Mouse (Mus musculus): ENCODE data around the gene Asprv1. TPM values are rescaled to one million over a fixed set of nuclear protein-coding genes. Genes with fewer than 3 reads are reported as not detected.

Gene Asprv1
- polyA plus RNA-seq (2016; fragmentation: Nextera tagmentation; extraction: Ambion mirVana), result 1.2 and 1.3 TPM in 2 replicates

GRCm38 (mm10) chr6:86627946-86628345 is at the start of gene Asprv1:
Asprv1 (plus strand) TSS chr6:86628164.
- H3K27ac ChIP-seq, result no peak within 1 kb of the TSS
- peaks cover 47% of the 10 kb centered on the region for H3K27me3 ChIP-seq
- no peak within 1 kb of the TSS for H3K4me3 ChIP-seq (replicated peaks)
- H3K4me2 ChIP-seq, result no peak within 1 kb of the TSS
- H3K4me1 ChIP-seq (replicated peaks), result peaks cover 36% of the 10 kb centered on the region
- H3K9me3 ChIP-seq, result no peaks in the 10 kb centered on the region
- ATAC-seq (ENCODE audit: insufficient number of reproducible peaks, insufficient read depth, low FRiP score, low TSS enrichment, low read depth), result no peak
- WGBS, result 54% methylated on average over 10 of the region's 10 CpGs
- no peaks in the 10 kb centered on the region for H3K36me3 ChIP-seq
- H3K9ac ChIP-seq (replicated peaks), result no peak within 1 kb of the TSS

GRCm38 (mm10) chr6:86578396-86578795 is 49.6 kb upstream of the Asprv1 start:
- H3K9me3 ChIP-seq, result no peaks in the 10 kb centered on the region
- no peak overlapping the region for H3K9ac ChIP-seq (replicated peaks)
- peaks cover 25% of the 10 kb centered on the region for H3K4me1 ChIP-seq (replicated peaks)
- no peak overlapping the region for H3K4me2 ChIP-seq
- no peaks in the 10 kb centered on the region for H3K27me3 ChIP-seq
- peak; percentile 13; the same call in 1 of the 2 replicates for ATAC-seq (ENCODE audit: insufficient number of reproducible peaks, insufficient read depth, low FRiP score, low TSS enrichment, low read depth)
- H3K27ac ChIP-seq, result no peak overlapping the region
- 80% methylated on average over 2 of the region's 2 CpGs for WGBS
- H3K36me3 ChIP-seq, result no peaks in the 10 kb centered on the region
- no peak overlapping the region for H3K4me3 ChIP-seq (replicated peaks)

- Histone ChIP-seq H3K9me3 (no peaks in the 10 kb centered on the region), H3K4me1 (replicated peaks) (peaks cover 30% of the 10 kb centered on the region), H3K4me3 (replicated peaks) (no peak overlapping the region), H3K4me2 (no peak overlapping the region), H3K27me3 (no peaks in the 10 kb centered on the region), H3K36me3 (no peaks in the 10 kb centered on the region), H3K9ac (replicated peaks) (no peak overlapping the region), H3K27ac (no peak overlapping the region)
- WGBS, result 65% methylated on average over 2 of the region's 2 CpGs
- ATAC-seq (ENCODE audit: insufficient number of reproducible peaks, insufficient read depth, low FRiP score, low TSS enrichment, low read depth), result no peak
These were observed 48.7 kb upstream of the Asprv1 start for GRCm38 (mm10) chr6:86579066-86579784.

- no peaks in the 10 kb centered on the region for H3K9me3 ChIP-seq
- H3K9ac ChIP-seq (replicated peaks), result no peak overlapping the region
- 82% methylated on average over 3 of the region's 3 CpGs for WGBS
- no peaks in the 10 kb centered on the region for H3K27me3 ChIP-seq
- no peak overlapping the region for H3K27ac ChIP-seq
- ATAC-seq (ENCODE audit: insufficient number of reproducible peaks, insufficient read depth, low FRiP score, low TSS enrichment, low read depth), result no peak
- H3K4me1 ChIP-seq (replicated peaks), result peaks cover 37% of the 10 kb centered on the region
- no peak overlapping the region for H3K4me3 ChIP-seq (replicated peaks)
- no peaks in the 10 kb centered on the region for H3K36me3 ChIP-seq
- no peak overlapping the region for H3K4me2 ChIP-seq
These were observed 48.0 kb upstream of the Asprv1 start for GRCm38 (mm10) chr6:86579926-86580325.

- no peaks in the 10 kb centered on the region for H3K27me3 ChIP-seq
- no peak overlapping the region for H3K9ac ChIP-seq (replicated peaks)
- no peak overlapping the region for H3K4me2 ChIP-seq
- H3K4me1 ChIP-seq (replicated peaks), result peaks cover 41% of the 10 kb centered on the region
- no peaks in the 10 kb centered on the region for H3K9me3 ChIP-seq
- ATAC-seq (ENCODE audit: insufficient number of reproducible peaks, insufficient read depth, low FRiP score, low TSS enrichment, low read depth), result no peak
- 90% methylated on average over 3 of the region's 3 CpGs for WGBS
- no peak overlapping the region for H3K4me3 ChIP-seq (replicated peaks)
- no peak overlapping the region for H3K27ac ChIP-seq
- H3K36me3 ChIP-seq, result no peaks in the 10 kb centered on the region
These were observed 44.8 kb upstream of the Asprv1 start for GRCm38 (mm10) chr6:86583141-86583540.

- Histone ChIP-seq H3K9ac (replicated peaks) (no peak overlapping the region), H3K9me3 (no peaks in the 10 kb centered on the region), H3K4me2 (no peak overlapping the region), H3K27ac (no peak overlapping the region), H3K4me3 (replicated peaks) (no peak overlapping the region), H3K27me3 (no peaks in the 10 kb centered on the region), H3K36me3 (no peaks in the 10 kb centered on the region), H3K4me1 (replicated peaks) (peaks cover 38% of the 10 kb centered on the region)
- WGBS, result 80% methylated on average over 8 of the region's 8 CpGs
- ATAC-seq (ENCODE audit: insufficient number of reproducible peaks, insufficient read depth, low FRiP score, low TSS enrichment, low read depth), result no peak
These were observed 44.3 kb upstream of the Asprv1 start for GRCm38 (mm10) chr6:86583601-86584215.

GRCm38 (mm10) chr6:86584296-86585015 is 43.5 kb upstream of the Asprv1 start:
- 31% methylated on average over 14 of the region's 14 CpGs for WGBS
- Histone ChIP-seq H3K36me3 (no peaks in the 10 kb centered on the region), H3K4me2 (peak overlapping the region; percentile 52), H3K4me3 (replicated peaks) (peak overlapping the region; percentile 26), H3K9me3 (no peaks in the 10 kb centered on the region), H3K27me3 (no peaks in the 10 kb centered on the region), H3K9ac (replicated peaks) (peak overlapping the region; percentile 55), H3K27ac (peak overlapping the region; percentile 79), H3K4me1 (replicated peaks) (peaks cover 37% of the 10 kb centered on the region)
- no peak for ATAC-seq (ENCODE audit: insufficient number of reproducible peaks, insufficient read depth, low FRiP score, low TSS enrichment, low read depth)

- peak; percentile 77; the same call in 1 of the 2 replicates for ATAC-seq (ENCODE audit: insufficient number of reproducible peaks, insufficient read depth, low FRiP score, low TSS enrichment, low read depth)
- WGBS, result 14% methylated on average over 16 of the region's 16 CpGs
- H3K27me3 ChIP-seq, result no peaks in the 10 kb centered on the region
These were observed 42.8 kb upstream of the Asprv1 start for GRCm38 (mm10) chr6:86585070-86585600.

GRCm38 (mm10) chr6:86586070-86586469 is 41.9 kb upstream of the Asprv1 start:
- Histone ChIP-seq H3K4me3 (replicated peaks) (no peak overlapping the region), H3K9me3 (0 out of 2 replicates have a peak, but pooled peaks cover 5% of the 10 kb centered on the region), H3K9ac (replicated peaks) (no peak overlapping the region), H3K27ac (no peak overlapping the region), H3K36me3 (no peaks in the 10 kb centered on the region), H3K4me1 (replicated peaks) (peaks cover 23% of the 10 kb centered on the region), H3K27me3 (no peaks in the 10 kb centered on the region), H3K4me2 (no peak overlapping the region)
- ATAC-seq (ENCODE audit: insufficient number of reproducible peaks, insufficient read depth, low FRiP score, low TSS enrichment, low read depth), result no peak
- WGBS, result 73% methylated on average over 5 of the region's 5 CpGs

More at GRCm38 (mm10) chr6:86585070-86585600, 42.8 kb upstream of the Asprv1 start:
- peak overlapping the region; percentile 52 for H3K4me2 ChIP-seq
- peaks cover 30% of the 10 kb centered on the region for H3K4me1 ChIP-seq (replicated peaks)
- H3K27ac ChIP-seq, result peak overlapping the region; percentile 79
- peak overlapping the region; percentile 55 for H3K9ac ChIP-seq (replicated peaks)
- H3K9me3 ChIP-seq, result 0 out of 2 replicates have a peak, but pooled peaks cover 3% of the 10 kb centered on the region
- H3K4me3 ChIP-seq (replicated peaks), result peak overlapping the region; percentile 26
- no peaks in the 10 kb centered on the region for H3K36me3 ChIP-seq

- Histone ChIP-seq H3K4me2 (no peak overlapping the region), H3K4me1 (replicated peaks) (peaks cover 20% of the 10 kb centered on the region), H3K36me3 (no peaks in the 10 kb centered on the region), H3K9ac (replicated peaks) (no peak overlapping the region), H3K9me3 (0 out of 2 replicates have a peak, but pooled peaks cover 5% of the 10 kb centered on the region), H3K27me3 (no peaks in the 10 kb centered on the region), H3K27ac (no peak overlapping the region), H3K4me3 (replicated peaks) (no peak overlapping the region)
- no peak for ATAC-seq (ENCODE audit: insufficient number of reproducible peaks, insufficient read depth, low FRiP score, low TSS enrichment, low read depth)
- WGBS, result 60% methylated on average over 6 of the region's 7 CpGs
These were observed 39.5 kb upstream of the Asprv1 start for GRCm38 (mm10) chr6:86588429-86588828.
